Mouse (Mus musculus) MEL (cell line): ENCODE results near the gene Gm20388. TPM values are rescaled to one million over a fixed set of nuclear protein-coding genes. Genes with fewer than 3 reads are reported as not detected.
A peak's percentile ranks its signal among the peaks of the same experiment; 100 is the strongest.

Experiments
- DNase-seq: peaks from one replicate; pipeline ENCODE4 v3.0.0; 2011; ENCODE audit warnings: low read depth, low spot score
- H3K27ac ChIP-seq: 2 replicates; pipeline ENCODE4 v1.5.1; 2012; ENCODE audit warnings: low read depth, mild to moderate bottlenecking, control low read depth, low read length, moderate library complexity; ENCODE audit not compliant: control insufficient read depth
- H3K27me3 ChIP-seq, 2 experiments: fragments of 150-350 bp in 1 of 2; sonication (generic) in 1 of 2; 2 replicates each; pipeline ENCODE4 v1.6.1; 2012; ENCODE audit warnings: low read length in 2 of 2, mild to moderate bottlenecking in 2 of 2, improper control_type of control experiment in 1 of 2, moderate library complexity in 1 of 2; ENCODE audit not compliant: insufficient read depth in 2 of 2, control insufficient read depth in 1 of 2
- H3K36me3 ChIP-seq, 2 experiments: 2 replicates each; pipeline ENCODE4 v1.6.1; 2012 to 2014; ENCODE audit warnings: low read length in 2 of 2, improper control_type of control experiment in 1 of 2, inconsistent platforms in 1 of 2, mild to moderate bottlenecking in 1 of 2; ENCODE audit not compliant: insufficient read depth in 2 of 2, control insufficient read depth in 1 of 2
- H3K4me1 ChIP-seq, 2 experiments: fragments of 150-350 bp in 1 of 2; sonication (generic) in 1 of 2; 2 replicates each; pipeline ENCODE4 v1.6.1; 2012; ENCODE audit warnings: low read length in 2 of 2, improper control_type of control experiment in 1 of 2, mild to moderate bottlenecking in 1 of 2; ENCODE audit not compliant: insufficient read depth in 2 of 2, control insufficient read depth in 1 of 2
- H3K4me3 ChIP-seq, 2 experiments: fragments of 150-350 bp in 1 of 2; sonication (generic) in 1 of 2; 2 replicates each; pipeline ENCODE4 v1.5.1; 2012; ENCODE audit warnings: low read depth in 2 of 2, low read length in 2 of 2, mild to moderate bottlenecking in 2 of 2, moderate library complexity in 2 of 2, control low read depth in 1 of 2, improper control_type of control experiment in 1 of 2; ENCODE audit not compliant: control insufficient read depth in 1 of 2, insufficient read depth in 1 of 2
- H3K79me2 ChIP-seq: 2 replicates; pipeline ENCODE4 v1.6.1; 2012; ENCODE audit warnings: mild to moderate bottlenecking, low read length, moderate library complexity; ENCODE audit not compliant: control insufficient read depth, poor library complexity, insufficient read depth
- H3K9ac ChIP-seq: 2 replicates; pipeline ENCODE4 v1.6.1; 2012; ENCODE audit warnings: low read depth, mild to moderate bottlenecking, control low read depth, low read length, moderate library complexity; ENCODE audit not compliant: control insufficient read depth, poor library complexity, severe bottlenecking
- H3K9me3 ChIP-seq: fragments of 150-350 bp; sonication (generic); replicated peaks from 2 replicates; pipeline ENCODE4 v1.6.1; 2012; ENCODE audit warnings: mild to moderate bottlenecking, low read length, improper control_type of control experiment, moderate library complexity; ENCODE audit not compliant: insufficient read depth
- BHLHE40 ChIP-seq: IDR thresholded peaks from 2 replicates; pipeline ENCODE4 v1.6.1; 2012; ENCODE audit warnings: low read depth, mild to moderate bottlenecking, inconsistent platforms, low read length, improper control_type of control experiment, borderline replicate concordance
- CHD2 ChIP-seq: IDR thresholded peaks from 2 replicates; pipeline ENCODE4 v1.6.1; 2011; ENCODE audit warnings: low read length, improper control_type of control experiment
- CTCF ChIP-seq, 3 experiments: IDR thresholded peaks in 2 of 3; conservative IDR thresholded peaks in 1 of 3; 2 replicates each; pipeline ENCODE4 v1.5.1; 2011 to 2012; ENCODE audit warnings: low read length in 3 of 3, low read depth in 2 of 3, mild to moderate bottlenecking in 2 of 3, improper control_type of control experiment in 1 of 3, inconsistent platforms in 1 of 3, mixed read lengths in 1 of 3, moderate library complexity in 1 of 3; ENCODE audit not compliant: control insufficient read depth in 1 of 3, insufficient read depth in 1 of 3, poor library complexity in 1 of 3, severe bottlenecking in 1 of 3
- E2F4 ChIP-seq: IDR thresholded peaks from 2 replicates; pipeline ENCODE4 v1.6.1; 2011; ENCODE audit warnings: low read depth, low read length, improper control_type of control experiment, borderline replicate concordance
- EP300 ChIP-seq, 2 experiments: IDR thresholded peaks; 2 replicates each; pipeline ENCODE4 v1.6.1; 2011; ENCODE audit warnings: improper control_type of control experiment in 2 of 2, low read length in 2 of 2, low read depth in 1 of 2, mild to moderate bottlenecking in 1 of 2
- GABPA ChIP-seq: IDR thresholded peaks from 2 replicates; pipeline ENCODE4 v1.6.1; 2012; ENCODE audit warnings: low read depth, mild to moderate bottlenecking, inconsistent platforms, low read length, improper control_type of control experiment, moderate library complexity
- JUND ChIP-seq: IDR thresholded peaks from 2 replicates; pipeline ENCODE4 v1.6.1; 2011; ENCODE audit warnings: low read depth, mild to moderate bottlenecking, improper control_type of control experiment, low read length
- KAT2A ChIP-seq: conservative IDR thresholded peaks from 2 replicates; pipeline ENCODE4 v1.6.1; 2012; ENCODE audit warnings: low read depth, low read length, improper control_type of control experiment, inconsistent platforms
- MAX ChIP-seq: IDR thresholded peaks from 2 replicates; pipeline ENCODE4 v1.6.1; 2011; ENCODE audit warnings: low read length, improper control_type of control experiment
- MXI1 ChIP-seq: IDR thresholded peaks from 2 replicates; pipeline ENCODE4 v1.6.1; 2011; ENCODE audit warnings: mild to moderate bottlenecking, low read depth, low read length, improper control_type of control experiment
- MYC ChIP-seq: IDR thresholded peaks from 2 replicates; pipeline ENCODE4 v1.6.1; 2011; ENCODE audit warnings: low read depth, mild to moderate bottlenecking, low read length, improper control_type of control experiment, moderate library complexity
- NELFE ChIP-seq: IDR thresholded peaks from 2 replicates; pipeline ENCODE4 v1.6.1; 2011; ENCODE audit warnings: low read depth, low read length, improper control_type of control experiment
- RAD21 ChIP-seq: IDR thresholded peaks from 2 replicates; pipeline ENCODE4 v1.6.1; 2011; ENCODE audit warnings: mild to moderate bottlenecking, low read depth, low read length, improper control_type of control experiment
- SIN3A ChIP-seq: IDR thresholded peaks from 2 replicates; pipeline ENCODE4 v1.6.1; 2012; ENCODE audit warnings: low read length, improper control_type of control experiment, inconsistent platforms
- SMC3 ChIP-seq: IDR thresholded peaks from 2 replicates; pipeline ENCODE4 v1.6.1; 2011; ENCODE audit warnings: low read depth, low read length, improper control_type of control experiment
- TAL1 ChIP-seq: IDR thresholded peaks from 2 replicates; pipeline ENCODE4 v1.6.1; 2012; ENCODE audit warnings: mild to moderate bottlenecking, inconsistent platforms, low read length, moderate library complexity, mixed read lengths
- TBP ChIP-seq: IDR thresholded peaks from 2 replicates; pipeline ENCODE4 v1.8.0; 2011; ENCODE audit warnings: low read depth, low read length, improper control_type of control experiment
- TCF12 ChIP-seq: IDR thresholded peaks from 2 replicates; pipeline ENCODE4 v1.6.1; 2014; ENCODE audit warnings: low read depth, mild to moderate bottlenecking, inconsistent platforms, low read length, improper control_type of control experiment, moderate library complexity
- UBTF ChIP-seq: IDR thresholded peaks from 2 replicates; pipeline ENCODE4 v1.6.1; 2012; ENCODE audit warnings: low read depth, mild to moderate bottlenecking, inconsistent platforms, low read length, improper control_type of control experiment, moderate library complexity, borderline replicate concordance; ENCODE audit not compliant: insufficient read depth
- USF1 ChIP-seq: IDR thresholded peaks from 2 replicates; pipeline ENCODE4 v1.6.1; 2014; ENCODE audit warnings: low read depth, mild to moderate bottlenecking, inconsistent platforms, low read length, improper control_type of control experiment, moderate library complexity
- USF2 ChIP-seq, 2 experiments: IDR thresholded peaks; 2 replicates each; pipeline ENCODE4 v1.6.1; 2011 to 2012; ENCODE audit warnings: improper control_type of control experiment in 2 of 2, low read length in 2 of 2, borderline replicate concordance in 1 of 2, inconsistent platforms in 1 of 2, low read depth in 1 of 2, mild to moderate bottlenecking in 1 of 2; ENCODE audit not compliant: insufficient read depth in 1 of 2
- ZMIZ1 ChIP-seq: IDR thresholded peaks from 2 replicates; pipeline ENCODE4 v1.6.1; 2012; ENCODE audit warnings: low read depth, mild to moderate bottlenecking, inconsistent platforms, low read length, improper control_type of control experiment, moderate library complexity
- polyA plus RNA-seq, 2 experiments: library from polyadenylated mRNA; stranded (reverse) in 1 of 2; unstranded in 1 of 2; fragments of >175 nt in 1 of 2; fragments of >200 nt in 1 of 2; gene quantifications; 2 replicates each; pipeline versions ENCODE4 v1.2.1 to v1.2.4; 2012; ENCODE audit warnings: low replicate concordance in 2 of 2, low read depth in 1 of 2; ENCODE audit not compliant: insufficient read length in 2 of 2, insufficient read depth in 1 of 2, missing spikeins in 1 of 2
- total RNA-seq: library from RNA; depleted of rRNA; stranded (reverse); fragments of 300-350 nt; gene quantifications from 2 replicates; pipeline ENCODE4 v1.2.3, GENCODE M21; 2012

Gm20388 gene
- total and polyA plus RNA-seq, 3 experiments, result 11.1 to 17.8 TPM; not detected in 1

- no peaks in the 10 kb centered on the region for H3K27me3 ChIP-seq
Measured at GRCm38 (mm10) chr8:122845662-122846061, 2935.0 kb downstream of the Gm20388 start.

DNA sequence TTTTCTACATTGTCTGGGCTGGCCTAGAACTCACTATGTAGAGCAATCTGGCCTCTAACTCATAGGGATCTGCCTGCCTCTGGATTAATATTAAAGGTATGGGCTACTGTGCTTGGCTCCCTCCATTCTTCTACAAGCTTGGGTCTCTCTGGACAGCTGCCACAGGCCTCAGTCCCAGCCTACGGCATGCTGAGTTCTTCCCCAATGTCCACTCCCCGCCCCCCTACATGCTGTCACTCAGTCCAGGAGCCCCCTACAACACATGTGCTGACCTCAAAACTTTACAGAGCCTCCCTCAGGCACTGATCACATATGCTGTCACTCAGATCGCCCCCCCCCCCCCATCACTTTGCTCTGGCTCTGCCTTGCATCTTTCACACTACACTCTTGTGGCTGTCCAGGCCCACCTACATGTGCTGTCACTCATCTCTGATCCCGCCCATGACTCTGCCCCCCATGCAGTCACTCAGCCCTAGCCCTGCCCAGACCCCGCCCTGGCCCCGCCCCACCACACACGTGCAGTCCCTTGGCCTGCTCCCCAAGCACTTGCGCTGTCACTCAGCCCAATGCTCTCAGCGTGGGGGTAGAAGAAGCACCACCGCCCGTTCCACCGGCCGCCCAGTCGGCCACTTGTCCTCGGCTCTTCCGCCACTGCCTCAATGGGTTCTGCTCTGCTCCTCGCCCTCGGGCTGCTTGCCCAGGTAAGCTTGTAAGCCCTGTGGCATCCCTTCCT, 2937.4 kb downstream of the Gm20388 start, which contains the start of gene Cdh15:
Cdh15 (plus strand) TSS at position 138 of the 733 bp plus-strand sequence.
- H3K9me3 ChIP-seq, result no peaks in the 10 kb centered on the region
- H3K4me3 ChIP-seq, result no peak within 1 kb of the TSS
- no peaks in the 10 kb centered on the region for H3K79me2 ChIP-seq
- H3K36me3 ChIP-seq, result peaks cover 0 to 19% of the 10 kb centered on the region in 2 experiments; a peak in 2 of 4 replicates
- TF ChIP-seq USF2 (IDR thresholded peaks at IDR 0.05; ENCODE audit: borderline replicate concordance in 1 of 2, insufficient read depth in 1 of 2, low read depth in 1 of 2, low read length in 2 of 2), result no peak
- peak; percentile 86 for TF ChIP-seq MXI1
- no peak for TF ChIP-seq CTCF (IDR thresholded peaks at IDR 0.05 in 2 of 3, conservative IDR thresholded peaks at IDR 0.05 in 1 of 3; ENCODE audit: control insufficient read depth in 1 of 3, insufficient read depth in 1 of 3, low read depth in 2 of 3, low read length in 3 of 3, poor library complexity in 1 of 3, severe bottlenecking in 1 of 3)
- TF ChIP-seq MAX, result peak; percentile 54; the same call in 1 of the 2 replicates
- no peak for TF ChIP-seq ZMIZ1
- TF ChIP-seq USF1, result peak; percentile 53
- peak; percentile 66; the same call in 1 of the 2 replicates for TF ChIP-seq BHLHE40
- TF ChIP-seq EP300 (IDR thresholded peaks at IDR 0.05; ENCODE audit: low read depth in 1 of 2, low read length in 2 of 2), result no peak
- peak; percentile 45; the same call in 1 of the 2 replicates for TF ChIP-seq SIN3A
- TF ChIP-seq, all 39 proteins: peak for 5
- peak; percentile 91 for DNase-seq
- Histone ChIP-seq H3K27ac (no peak within 1 kb of the TSS), H3K9ac (no peak within 1 kb of the TSS), H3K27me3 (no peaks in the 10 kb centered on the region), H3K4me1 (peaks cover 4 to 23% of the 10 kb centered on the region in 2 experiments)

More at GRCm38 (mm10) chr8:122845662-122846061, 2935.0 kb downstream of the Gm20388 start:
- H3K4me3 ChIP-seq, result no peak overlapping the region
- H3K79me2 ChIP-seq, result no peaks in the 10 kb centered on the region
- no peak overlapping the region for H3K9ac ChIP-seq
- TF ChIP-seq CHD2 (no peak), E2F4 (no peak), TAL1 (0 out of 2 replicates have a peak, but pooled peaks have one; percentile 4), EP300 (IDR thresholded peaks at IDR 0.05; ENCODE audit: low read depth in 1 of 2, low read length in 2 of 2) (0 out of 4 replicates have a peak, but pooled peaks of 1 of the 2 experiments have one; percentile 35), SMC3 (peak; percentile 19; the same call in 1 of the 2 replicates), TBP (0 out of 2 replicates have a peak, but pooled peaks have one; percentile 4), JUND (no peak), SIN3A (0 out of 2 replicates have a peak, but pooled peaks have one; percentile 17), GABPA (no peak), UBTF (no peak), KAT2A (no peak), ZMIZ1 (no peak), MYC (no peak), RAD21 (no peak), MXI1 (peak; percentile 29; the same call in 1 of the 2 replicates), TCF12 (peak; percentile 41; the same call in 1 of the 2 replicates), NELFE (no peak)
- H3K36me3 ChIP-seq, result peaks cover 0 to 19% of the 10 kb centered on the region in 2 experiments; a peak in 2 of 4 replicates
- DNase-seq, result peak; percentile 85
- no peak overlapping the region for H3K27ac ChIP-seq
- no peaks in the 10 kb centered on the region for H3K9me3 ChIP-seq
- peaks cover 4 to 26% of the 10 kb centered on the region in 2 experiments for H3K4me1 ChIP-seq
